Mouse (Mus musculus): ENCODE results near the gene Ccdc89. TPM values are rescaled to one million over a fixed set of nuclear protein-coding genes. Genes with fewer than 3 reads are reported as not detected.

Ccdc89 gene
- polyA plus RNA-seq, 1 experiment from 2014 or later: 0.47 TPM

DNA sequence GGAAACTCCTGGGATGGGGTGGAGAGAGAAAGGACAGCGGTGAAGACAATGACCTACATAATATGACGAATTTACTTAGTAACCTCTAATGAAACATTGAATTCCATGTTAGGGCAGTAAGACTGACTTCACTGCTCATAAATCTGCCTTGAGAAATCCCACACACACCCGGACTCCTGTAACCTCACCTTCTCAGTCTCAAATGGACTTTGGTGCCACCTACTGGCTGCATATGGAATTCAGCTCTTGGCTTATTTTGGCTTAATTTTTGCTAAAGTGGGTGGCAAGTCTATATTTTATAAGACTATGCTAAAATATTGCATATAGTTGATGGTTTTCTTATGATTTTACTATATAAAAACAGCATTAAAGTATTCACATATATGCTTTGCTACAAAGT, 16.4 kb upstream of the Ccdc89 start:
- 43% methylated on average over 3 of the region's 3 CpGs for WGBS
- TF ChIP-seq CTCF (IDR thresholded peaks at IDR 0.05; ENCODE audit: low read depth): peak; percentile 87
- no peak overlapping the region for H3K9ac ChIP-seq (ENCODE audit: low read depth, low read length)
- H3K4me3 ChIP-seq (ENCODE audit: low read depth, low read length): no peak overlapping the region
- H3K27me3 ChIP-seq (replicated peaks; ENCODE audit: control insufficient read depth, insufficient read depth, low read length): no peaks in the 10 kb centered on the region
- H3K4me2 ChIP-seq (replicated peaks; ENCODE audit: low read depth): no peak overlapping the region
- no peaks in the 10 kb centered on the region for H3K9me3 ChIP-seq (ENCODE audit: control insufficient read depth)
- no peaks in the 10 kb centered on the region for H3K4me1 ChIP-seq (replicated peaks; ENCODE audit: control insufficient read depth, insufficient read depth, low read length)
- ATAC-seq: no peak
- no peak overlapping the region for H3K27ac ChIP-seq (ENCODE audit: low read depth, low read length)
- H3K36me3 ChIP-seq (ENCODE audit: control insufficient read depth, insufficient read depth): no peaks in the 10 kb centered on the region

DNA sequence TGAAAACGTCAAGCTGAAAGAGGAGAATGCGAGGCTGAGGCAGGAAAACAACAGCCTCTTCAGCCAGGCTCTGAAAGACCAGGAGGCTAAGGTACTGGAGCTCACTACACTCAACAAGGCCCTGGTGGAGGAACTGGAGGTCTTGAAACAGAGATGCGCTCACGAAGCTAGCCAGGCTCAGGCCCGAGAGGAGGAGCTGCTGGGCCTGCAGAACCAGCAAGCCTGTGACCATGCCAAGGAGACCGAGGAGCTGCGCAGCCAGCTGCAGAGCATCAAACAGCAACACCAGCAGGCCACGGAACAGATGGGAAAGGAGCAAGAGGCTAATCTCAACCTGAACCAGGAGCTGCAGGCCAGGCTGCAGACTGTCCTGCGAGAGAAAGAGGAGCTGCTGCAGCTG, 629 bp downstream of the Ccdc89 start:
- no peak overlapping the region for H3K27ac ChIP-seq (ENCODE audit: low read depth, low read length)
- no peaks in the 10 kb centered on the region for H3K36me3 ChIP-seq (ENCODE audit: control insufficient read depth, insufficient read depth)
- H3K9me3 ChIP-seq (ENCODE audit: control insufficient read depth): no peaks in the 10 kb centered on the region
- H3K9ac ChIP-seq (ENCODE audit: low read depth, low read length): no peak overlapping the region
- WGBS: 59% methylated on average over 9 of the region's 9 CpGs
- H3K4me3 ChIP-seq (ENCODE audit: low read depth, low read length): peak overlapping the region; percentile 39; the same call in 1 of the 2 replicates
- TF ChIP-seq CTCF (IDR thresholded peaks at IDR 0.05; ENCODE audit: low read depth): no peak
- peak overlapping the region; percentile 69 for H3K4me2 ChIP-seq (replicated peaks; ENCODE audit: low read depth)
- H3K27me3 ChIP-seq (replicated peaks; ENCODE audit: control insufficient read depth, insufficient read depth, low read length): no peaks in the 10 kb centered on the region
- H3K4me1 ChIP-seq (replicated peaks; ENCODE audit: control insufficient read depth, insufficient read depth, low read length): no peaks in the 10 kb centered on the region
- ATAC-seq: no peak

DNA sequence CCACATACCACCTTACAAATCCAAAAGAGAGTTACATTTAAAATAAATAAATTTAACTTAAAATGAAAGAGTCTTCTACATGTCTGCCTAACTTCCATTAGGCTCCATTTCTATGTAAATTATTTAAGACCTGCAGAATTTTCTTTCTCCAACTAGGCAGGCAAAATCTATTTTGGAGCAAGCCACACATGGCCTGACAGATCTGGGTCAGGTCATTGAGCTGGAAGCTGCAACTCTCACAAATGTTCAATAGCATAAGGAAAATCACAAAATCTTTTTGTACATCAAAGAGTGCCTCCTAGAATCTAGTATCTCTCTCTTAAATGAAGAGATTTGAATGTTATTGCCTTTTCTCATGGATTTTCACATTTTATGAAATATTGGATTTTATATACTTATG, 5.8 kb downstream of the Ccdc89 start:
- H3K4me3 ChIP-seq (ENCODE audit: low read depth, low read length): no peak overlapping the region
- no peak overlapping the region for H3K4me2 ChIP-seq (replicated peaks; ENCODE audit: low read depth)
- H3K27ac ChIP-seq (ENCODE audit: low read depth, low read length): no peak overlapping the region
- H3K4me1 ChIP-seq (replicated peaks; ENCODE audit: control insufficient read depth, insufficient read depth, low read length): no peaks in the 10 kb centered on the region
- no peaks in the 10 kb centered on the region for H3K36me3 ChIP-seq (ENCODE audit: control insufficient read depth, insufficient read depth)
- no peaks in the 10 kb centered on the region for H3K27me3 ChIP-seq (replicated peaks; ENCODE audit: control insufficient read depth, insufficient read depth, low read length)
- ATAC-seq: no peak
- no peaks in the 10 kb centered on the region for H3K9me3 ChIP-seq (ENCODE audit: control insufficient read depth)
- no peak overlapping the region for H3K9ac ChIP-seq (ENCODE audit: low read depth, low read length)
- TF ChIP-seq CTCF (IDR thresholded peaks at IDR 0.05; ENCODE audit: low read depth): no peak

DNA sequence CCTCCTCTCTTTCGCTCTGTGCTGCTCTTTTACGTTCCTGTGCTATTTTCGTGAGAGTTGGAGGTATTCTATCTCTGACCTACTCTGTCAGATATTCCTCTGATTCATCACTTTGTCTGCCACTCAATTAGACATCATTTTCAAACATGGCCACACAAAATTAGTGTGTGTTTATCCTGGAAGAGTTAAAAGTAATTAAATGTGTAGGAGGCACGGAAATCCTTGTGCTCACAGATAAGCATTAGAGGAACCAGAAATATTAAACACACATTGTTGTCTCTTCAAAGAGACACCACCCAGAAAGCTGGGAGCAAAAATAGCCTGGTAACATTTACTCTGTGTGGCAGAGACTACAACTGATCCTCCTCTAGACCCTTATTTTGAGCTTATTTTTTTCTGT, 13.7 kb downstream of the Ccdc89 start:
- Histone ChIP-seq H3K9me3 (ENCODE audit: control insufficient read depth) (no peaks in the 10 kb centered on the region), H3K9ac (ENCODE audit: low read depth, low read length) (no peak overlapping the region), H3K4me2 (replicated peaks; ENCODE audit: low read depth) (no peak overlapping the region), H3K27me3 (replicated peaks; ENCODE audit: control insufficient read depth, insufficient read depth, low read length) (no peaks in the 10 kb centered on the region), H3K4me3 (ENCODE audit: low read depth, low read length) (no peak overlapping the region), H3K4me1 (replicated peaks; ENCODE audit: control insufficient read depth, insufficient read depth, low read length) (no peaks in the 10 kb centered on the region), H3K36me3 (ENCODE audit: control insufficient read depth, insufficient read depth) (no peaks in the 10 kb centered on the region), H3K27ac (ENCODE audit: low read depth, low read length) (no peak overlapping the region)
- 81% methylated on average over 4 of the region's 4 CpGs for WGBS
- no peak for ATAC-seq
- TF ChIP-seq CTCF (IDR thresholded peaks at IDR 0.05; ENCODE audit: low read depth): no peak

DNA sequence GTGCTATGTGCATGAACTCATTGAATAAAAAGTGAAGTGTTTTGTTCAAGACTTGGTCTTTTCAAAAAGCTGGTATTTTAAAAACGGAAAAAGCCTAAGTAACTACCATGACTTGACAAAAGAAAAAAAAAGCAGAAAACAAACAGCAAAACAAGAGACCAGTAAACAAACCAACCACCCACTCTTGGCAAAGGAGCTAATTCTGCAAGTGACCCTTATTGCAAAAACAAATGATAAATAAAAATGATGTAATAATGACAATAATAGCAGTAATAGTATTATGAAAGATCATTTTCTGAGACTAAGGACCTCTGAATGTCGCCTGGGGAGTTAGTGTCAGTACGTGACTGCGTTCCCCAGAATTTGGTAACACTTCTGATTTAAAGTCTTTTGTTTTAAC, 15.7 kb downstream of the Ccdc89 start:
- Histone ChIP-seq H3K9ac (ENCODE audit: low read depth, low read length) (peak overlapping the region; percentile 100), H3K4me1 (replicated peaks; ENCODE audit: control insufficient read depth, insufficient read depth, low read length) (no peaks in the 10 kb centered on the region), H3K9me3 (ENCODE audit: control insufficient read depth) (no peaks in the 10 kb centered on the region), H3K27ac (ENCODE audit: low read depth, low read length) (peak overlapping the region; percentile 54; the same call in 1 of the 2 replicates), H3K27me3 (replicated peaks; ENCODE audit: control insufficient read depth, insufficient read depth, low read length) (no peaks in the 10 kb centered on the region), H3K36me3 (ENCODE audit: control insufficient read depth, insufficient read depth) (no peaks in the 10 kb centered on the region; the same call in 1 of the 2 replicates), H3K4me2 (replicated peaks; ENCODE audit: low read depth) (peak overlapping the region; percentile 80), H3K4me3 (ENCODE audit: low read depth, low read length) (peak overlapping the region; percentile 98)
- no peak for ATAC-seq
- no peak for TF ChIP-seq CTCF (IDR thresholded peaks at IDR 0.05; ENCODE audit: low read depth)
- WGBS: 11% methylated on average over 4 of the region's 4 CpGs

DNA sequence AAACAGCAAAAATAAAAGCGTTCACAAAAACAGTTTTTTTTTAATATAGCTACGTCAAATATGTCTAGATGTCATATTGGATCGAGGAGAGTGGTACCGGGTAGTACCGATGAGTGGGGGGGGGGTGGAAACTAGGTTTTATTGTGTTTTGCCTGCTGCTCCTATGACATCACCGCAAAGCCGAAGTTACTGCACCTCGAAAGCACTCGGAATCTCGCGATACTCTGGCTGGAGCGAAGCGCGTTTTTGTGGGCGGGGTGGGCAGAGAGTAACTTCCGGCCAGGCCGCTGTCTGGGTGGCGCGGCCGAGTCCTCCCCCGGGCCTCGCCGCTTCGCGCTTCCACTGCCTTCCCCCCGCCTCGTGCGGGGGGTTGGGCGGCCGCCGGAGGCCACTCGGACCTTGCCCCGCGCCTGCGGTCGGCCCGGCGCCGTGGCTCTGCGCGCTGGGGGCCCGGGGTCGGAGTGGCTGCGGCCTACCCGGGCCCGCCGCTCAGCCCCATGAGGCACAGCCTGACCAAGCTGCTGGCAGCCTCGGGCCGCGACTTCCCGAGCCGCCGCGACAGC, 16.2 kb downstream of the Ccdc89 start, which contains the start of gene Crebzf:
Crebzf (plus strand) TSS at position 212 of the 563 bp plus-strand sequence.
- Histone ChIP-seq H3K9ac (ENCODE audit: low read depth, low read length) (peak within 1 kb of the TSS; percentile 100), H3K9me3 (ENCODE audit: control insufficient read depth) (no peaks in the 10 kb centered on the region), H3K27me3 (replicated peaks; ENCODE audit: control insufficient read depth, insufficient read depth, low read length) (no peaks in the 10 kb centered on the region), H3K36me3 (ENCODE audit: control insufficient read depth, insufficient read depth) (peaks cover 2% of the 10 kb centered on the region; the same call in 1 of the 2 replicates), H3K4me1 (replicated peaks; ENCODE audit: control insufficient read depth, insufficient read depth, low read length) (no peaks in the 10 kb centered on the region), H3K27ac (ENCODE audit: low read depth, low read length) (peak within 1 kb of the TSS; percentile 99), H3K4me3 (ENCODE audit: low read depth, low read length) (peak within 1 kb of the TSS; percentile 98), H3K4me2 (replicated peaks; ENCODE audit: low read depth) (peak within 1 kb of the TSS; percentile 80)
- WGBS: under 1% methylated on average over 42 of the region's 54 CpGs
- ATAC-seq: peak; percentile 98
- no peak for TF ChIP-seq CTCF (IDR thresholded peaks at IDR 0.05; ENCODE audit: low read depth)
